Mouse (Mus musculus) lung, postnatal 36 days (tissue): Measurements from ENCODE around the gene Sh2d6.
"Not testable (repeated sequence)": the region's sequence is repeated elsewhere in the genome, so short reads cannot be mapped to it uniquely, and the experiment has no call there.

ENCODE experiments used
- DNase-seq: peaks from one replicate; pipeline ENCODE4 v3.0.0; 2022; ENCODE audit warnings: mixed read lengths

The Sh2d6 gene

DNA sequence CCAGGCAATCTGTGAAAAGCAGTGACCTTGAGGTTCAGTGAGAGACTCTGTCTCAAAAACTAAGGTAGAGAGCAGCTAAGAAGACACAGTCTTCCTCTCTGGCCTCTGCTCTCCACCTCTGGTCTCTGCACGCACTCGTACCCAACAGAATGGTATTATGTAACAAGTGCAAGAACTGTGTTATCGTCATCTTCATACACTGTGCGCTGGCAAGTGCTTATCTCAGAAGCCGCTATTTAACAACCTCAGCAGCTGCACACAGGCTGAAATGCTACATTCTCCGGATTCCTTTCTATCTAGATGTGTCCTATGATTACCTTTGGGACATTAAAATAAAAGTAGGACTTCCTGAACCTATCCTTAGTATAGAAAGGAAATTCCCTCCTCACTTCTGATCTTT lies 28.6 kb downstream of the Sh2d6 start:
- peak; percentile 75 for DNase-seq

- no peak for DNase-seq
These were observed 30.4 kb downstream of the Sh2d6 start for GRCm38 (mm10) chr6:72491151-72491550.

DNA sequence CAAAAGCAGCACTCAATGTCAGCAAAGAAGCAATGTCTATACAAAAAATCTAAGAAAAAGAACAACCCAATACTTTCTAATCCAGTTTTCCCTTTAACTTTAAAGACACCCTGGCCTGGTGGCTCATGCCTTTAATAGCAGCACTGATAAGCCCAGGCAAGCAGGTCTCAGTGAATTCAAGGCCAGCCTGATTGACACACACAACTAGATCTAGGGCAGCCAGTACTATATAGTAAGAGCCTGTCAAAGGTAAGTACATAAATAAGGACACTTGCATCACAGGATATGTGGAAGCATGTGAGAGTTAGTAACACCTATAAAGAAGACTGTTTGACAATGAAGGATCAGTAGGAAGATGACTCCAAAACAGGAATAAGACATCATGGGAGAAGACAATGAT lies 32.0 kb downstream of the Sh2d6 start:
- DNase-seq, result no peak

DNA sequence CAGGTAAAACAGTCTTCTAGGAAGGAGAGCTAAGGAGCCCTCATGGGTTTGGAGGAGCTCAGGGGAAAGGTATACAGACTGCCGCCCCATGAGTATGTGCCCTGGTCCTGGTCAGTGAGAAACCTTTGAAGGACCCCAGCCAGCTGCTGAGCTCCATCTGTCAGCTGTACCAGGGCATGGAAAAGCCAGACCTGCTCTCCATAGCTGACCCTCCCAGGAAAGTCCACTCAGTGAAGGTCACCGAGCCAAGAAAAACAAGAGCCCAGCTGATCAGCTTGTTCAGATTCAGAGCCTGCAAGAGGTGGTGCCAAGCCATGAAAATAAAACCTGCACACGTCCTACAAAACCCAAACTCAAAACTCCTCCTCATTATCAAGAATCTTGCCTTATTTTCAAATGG lies 32.7 kb downstream of the Sh2d6 start:
- peak; percentile 70 for DNase-seq

GRCm38 (mm10) chr6:72487282-72487681 lies 34.2 kb downstream of the Sh2d6 start:
- DNase-seq, result no peak

DNA sequence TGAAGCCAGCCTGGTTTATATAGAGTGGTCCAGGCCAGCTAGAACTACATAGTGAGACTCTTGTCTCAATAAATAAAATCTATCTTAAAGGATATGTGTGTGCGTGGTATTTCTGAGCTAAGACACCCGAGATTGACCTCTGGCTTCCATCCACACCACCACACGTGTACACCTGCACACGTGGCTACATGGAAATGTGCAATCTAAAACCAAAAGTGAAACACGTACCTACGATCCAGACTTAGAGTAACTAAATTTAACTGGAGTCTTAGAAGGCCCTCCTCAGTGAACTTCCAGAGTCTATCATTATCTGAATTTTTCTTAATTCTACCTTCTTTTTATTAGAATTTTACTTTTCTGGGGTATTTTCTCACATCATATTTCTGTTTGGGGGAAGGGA lies 35.2 kb downstream of the Sh2d6 start:
- no peak for DNase-seq

- no peak for DNase-seq
These were observed 36.6 kb downstream of the Sh2d6 start for GRCm38 (mm10) chr6:72484887-72485286.

DNA sequence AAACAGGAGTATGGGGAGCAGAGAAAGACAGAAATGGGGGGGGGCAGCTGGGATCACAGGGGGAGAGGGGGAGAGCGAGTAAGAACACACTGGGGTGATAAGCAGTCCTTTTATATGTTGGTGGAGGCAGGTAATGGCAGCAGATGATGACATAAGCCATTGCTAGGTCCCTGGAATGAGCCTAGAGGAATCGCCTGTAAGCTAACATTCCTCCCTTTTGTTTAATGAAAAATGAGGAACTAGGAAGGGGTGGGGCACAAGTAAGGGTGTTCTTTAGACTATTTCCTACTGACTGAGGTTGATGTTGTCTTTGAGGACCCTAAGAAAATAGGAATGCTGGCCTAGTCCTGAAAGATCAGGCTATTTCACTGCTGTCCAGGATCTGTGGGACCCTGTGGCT lies 39.4 kb downstream of the Sh2d6 start:
- no peak for DNase-seq

DNA sequence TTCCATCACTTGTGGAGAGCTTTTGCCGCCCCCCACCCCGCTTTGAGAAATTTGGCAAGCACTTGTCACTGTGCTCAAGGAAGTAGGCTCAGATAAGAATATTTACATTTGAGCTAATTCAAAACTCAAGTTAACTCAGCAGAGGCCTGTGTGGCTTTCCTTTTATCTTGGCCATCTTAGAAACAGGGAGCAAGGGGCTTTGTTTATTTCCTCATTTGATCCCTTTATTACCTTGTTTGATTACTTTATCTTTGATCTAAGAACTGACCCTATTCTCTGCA lies 41.1 kb downstream of the Sh2d6 start:
- peak; percentile 63 for DNase-seq

DNA sequence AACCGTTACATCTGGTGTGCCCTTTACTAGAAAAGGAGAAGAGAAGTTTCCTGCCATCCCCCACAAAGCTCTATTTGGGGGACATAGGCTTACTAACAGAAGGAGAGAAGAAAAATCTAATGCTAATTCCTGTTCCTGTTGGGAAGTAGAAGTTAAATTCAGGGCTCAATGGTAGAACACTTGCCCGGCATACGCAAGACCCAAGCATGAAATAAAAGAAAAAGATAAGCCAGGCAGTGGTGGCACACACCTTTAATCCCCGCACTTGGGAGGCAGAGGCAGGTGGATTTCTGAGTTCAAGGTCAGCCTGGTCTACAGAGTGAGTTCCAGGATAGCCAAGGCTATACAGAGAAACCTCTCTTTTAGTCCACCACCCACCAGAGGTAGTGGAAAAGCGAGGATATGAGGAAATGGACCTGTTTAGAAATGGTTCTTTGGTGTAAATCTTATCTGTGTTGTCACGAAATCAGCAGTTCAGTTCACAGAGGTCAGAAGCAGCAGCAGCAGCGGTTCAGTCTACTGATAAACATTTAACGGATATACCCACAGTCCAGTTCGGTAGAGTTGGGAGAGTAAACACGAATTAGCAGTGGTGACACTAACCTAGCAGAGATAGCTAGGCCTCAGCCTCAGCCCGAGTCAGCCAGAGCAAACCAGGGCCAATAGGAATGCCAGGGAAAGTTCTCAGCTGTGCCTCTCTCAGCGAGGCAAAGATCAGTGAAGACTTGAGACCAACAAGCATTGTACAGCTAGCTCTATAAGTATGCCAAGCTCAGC lies 41.7 kb downstream of the Sh2d6 start:
- no peak for DNase-seq

DNA sequence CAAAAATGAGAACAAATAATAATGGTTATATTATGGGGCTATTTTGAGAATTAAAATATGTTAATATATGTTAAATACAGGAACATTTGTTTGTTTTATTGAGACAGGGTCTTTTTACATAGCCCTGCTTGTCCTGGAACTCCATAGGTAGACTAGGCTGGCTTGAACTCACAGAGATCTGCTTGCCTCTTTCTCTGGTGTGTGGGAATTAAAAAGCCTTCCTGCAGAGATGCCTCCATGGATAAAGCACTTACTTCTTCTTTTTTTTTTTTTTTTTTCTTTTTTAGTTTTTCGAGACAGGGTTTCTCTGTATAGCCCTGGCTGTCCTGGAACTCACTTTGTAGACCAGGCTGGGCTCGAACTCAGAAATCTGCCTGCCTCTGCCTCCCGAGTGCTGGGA lies 42.8 kb downstream of the Sh2d6 start:
- DNase-seq, result not testable (repeated sequence)

GRCm38 (mm10) chr6:72477621-72478020 lies 43.9 kb downstream of the Sh2d6 start:
- DNase-seq, result peak; percentile 43

- no peak for DNase-seq
These were observed 44.7 kb downstream of the Sh2d6 start for GRCm38 (mm10) chr6:72476836-72477235.

DNA sequence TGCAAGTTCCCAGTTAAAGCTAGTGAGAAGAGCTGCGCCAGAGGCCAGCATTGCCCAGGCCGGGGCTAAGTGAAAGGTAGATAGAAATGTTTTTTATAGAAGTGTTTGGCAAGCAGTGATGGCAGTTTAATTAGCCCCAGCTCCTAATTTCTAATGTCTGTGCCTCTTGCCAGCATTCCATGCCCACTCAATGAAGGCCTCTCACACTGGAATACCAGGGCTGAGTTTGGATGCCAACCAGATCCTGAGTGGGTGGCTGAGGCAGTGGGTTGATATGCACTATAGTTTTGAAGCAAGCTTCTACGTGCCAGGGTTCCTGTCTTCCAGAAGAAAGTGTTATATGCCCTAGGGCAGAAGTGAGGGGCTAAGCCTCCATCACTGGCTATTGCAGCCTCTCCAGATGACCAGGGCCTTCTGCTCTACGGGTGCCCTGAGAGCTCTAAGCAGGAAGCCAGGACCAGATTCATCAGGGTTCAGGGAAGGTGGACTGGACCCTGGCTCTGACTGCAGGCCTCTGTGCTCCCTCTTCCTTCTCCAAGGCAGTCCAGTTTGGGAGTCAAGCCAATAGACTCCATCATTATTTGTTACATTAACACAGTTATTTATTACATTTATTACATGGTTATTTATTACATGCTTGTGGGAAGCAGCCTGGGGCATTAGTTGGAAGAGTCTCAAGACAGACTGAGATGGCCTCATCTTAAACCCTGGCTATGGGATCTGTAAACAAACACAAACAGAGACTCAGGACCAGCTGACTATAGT lies 46.1 kb downstream of the Sh2d6 start:
- DNase-seq, result peak; percentile 26

DNA sequence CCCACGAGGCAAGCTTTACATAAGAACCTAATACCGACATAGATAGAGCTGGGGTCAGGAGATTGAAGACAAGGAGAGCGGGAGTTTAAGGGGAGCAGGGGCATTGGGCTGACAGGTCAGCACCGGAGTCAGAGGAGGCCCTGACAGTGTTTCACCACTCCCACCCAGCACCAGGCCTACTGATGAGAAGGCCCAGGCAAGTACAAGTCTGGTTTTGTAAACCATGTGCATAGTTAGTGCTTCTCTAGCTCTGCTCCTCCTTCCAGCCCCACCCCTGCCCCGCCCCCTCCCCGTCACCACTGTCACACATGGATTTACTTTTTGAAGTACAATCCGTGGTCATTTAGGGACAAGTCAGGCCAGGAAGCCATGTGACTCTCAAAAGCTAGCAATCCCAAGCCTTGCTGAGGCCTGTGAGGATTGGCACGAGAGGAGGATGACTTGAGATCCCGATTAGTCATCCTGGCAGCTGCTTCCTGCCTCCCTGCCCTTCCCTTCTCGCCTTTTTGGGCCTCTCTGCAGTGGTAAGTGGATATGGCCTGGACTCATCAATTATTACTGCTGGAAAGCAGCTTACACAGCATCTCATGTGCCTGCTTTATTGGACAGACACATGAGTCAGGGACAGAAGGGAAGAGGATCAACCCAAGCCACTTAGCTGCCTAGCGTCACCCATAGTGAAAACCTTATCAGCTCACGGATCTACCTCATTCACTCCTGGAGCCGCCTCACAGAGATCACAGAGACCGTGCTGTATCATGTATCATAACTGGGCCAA lies 48.1 kb downstream of the Sh2d6 start:
- DNase-seq, result peak; percentile 81

DNA sequence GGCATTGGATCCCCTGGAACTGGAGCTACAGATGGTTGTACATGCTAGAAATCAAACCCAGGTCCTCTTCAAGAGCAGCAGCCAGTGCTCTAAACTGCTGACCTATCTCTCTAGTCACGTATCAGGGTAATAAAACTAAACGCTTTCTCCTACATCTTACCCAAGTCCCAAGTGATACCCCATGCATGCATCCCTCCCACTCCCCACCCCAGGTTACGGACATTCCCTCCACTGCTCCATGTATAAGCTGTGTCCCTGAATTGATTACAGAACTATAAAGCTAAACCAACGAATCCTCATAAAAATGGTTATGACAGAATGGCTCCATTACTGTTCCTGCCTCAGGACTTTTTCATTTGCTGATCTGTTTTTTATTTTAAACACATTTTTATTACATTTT lies 55.3 kb downstream of the Sh2d6 start:
- no peak for DNase-seq

DNA sequence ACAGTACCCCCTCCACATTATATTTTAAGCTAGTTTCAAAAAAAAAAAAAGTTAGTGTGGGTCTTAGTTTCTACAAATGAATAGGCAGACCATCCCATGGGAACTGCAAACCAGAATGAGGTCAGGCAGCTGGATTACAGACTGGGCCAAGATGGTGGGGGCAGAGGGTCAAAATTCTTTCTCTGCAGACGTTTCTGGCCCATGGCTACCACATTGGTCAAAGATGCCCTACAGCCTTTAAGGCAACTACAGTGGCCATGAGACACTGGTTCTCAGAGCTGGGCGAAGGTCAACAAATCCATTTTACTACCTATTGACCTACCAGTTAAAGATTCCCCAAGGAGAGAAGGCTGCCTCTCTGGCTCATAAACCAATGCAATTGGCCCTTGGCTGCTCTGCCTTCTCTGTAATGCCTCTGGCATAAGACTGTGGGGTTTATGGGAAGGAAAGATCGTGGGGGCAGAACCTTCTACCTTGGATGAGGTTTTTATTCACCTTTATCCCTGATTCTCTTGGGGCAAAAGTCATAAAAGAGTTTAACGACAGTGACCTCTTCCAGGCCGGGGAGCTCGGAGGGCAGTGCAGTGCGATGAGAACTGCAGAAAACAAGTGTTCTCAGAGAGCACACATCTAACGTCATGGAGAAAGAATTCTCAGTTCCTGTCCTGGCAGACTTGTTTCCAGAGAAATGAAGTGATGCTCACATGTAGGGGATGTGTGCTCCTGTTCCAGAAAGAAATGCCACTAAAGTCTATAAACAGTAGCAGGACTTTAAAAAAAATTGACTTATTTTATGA lies 55.9 kb downstream of the Sh2d6 start:
- DNase-seq, result no peak
